Mouse (Mus musculus) cerebellum, adult 2 months (tissue): ENCODE data around the gene Ndn. TPM values are rescaled to one million over a fixed set of nuclear protein-coding genes. Genes with fewer than 3 reads are reported as not detected.

Experiments used
- DNase-seq, 2 experiments: peaks; one replicate each; pipeline ENCODE4 v3.0.0; 2021
- H3K27ac ChIP-seq: fragments of 200-500 bp; 2 replicates; pipeline ENCODE4 v1.5.1; 2012; ENCODE audit warnings: low read length, control low read depth, inconsistent platforms; ENCODE audit not compliant: insufficient read depth
- H3K27me3 ChIP-seq: fragments of 200-500 bp; 2 replicates; pipeline ENCODE4 v1.6.1; 2012; ENCODE audit warnings: inconsistent platforms, mild to moderate bottlenecking, low read length, moderate library complexity; ENCODE audit not compliant: control insufficient read depth, insufficient read depth
- H3K4me1 ChIP-seq: fragments of 200-500 bp; 2 replicates; pipeline ENCODE4 v1.6.1; 2011; ENCODE audit warnings: low read length; ENCODE audit not compliant: control insufficient read depth, insufficient read depth
- H3K4me3 ChIP-seq: fragments of 200-500 bp; replicated peaks from 2 replicates; pipeline ENCODE3; 2011; ENCODE audit warnings: mild to moderate bottlenecking, low read depth, low read length, control low read depth; ENCODE audit not compliant: insufficient read depth
- CTCF ChIP-seq: fragments of 200-500 bp; IDR thresholded peaks from 2 replicates; pipeline ENCODE4 v1.5.1; 2011; ENCODE audit warnings: low read depth, mild to moderate bottlenecking, control low read depth, low read length, moderate library complexity, borderline replicate concordance; ENCODE audit not compliant: insufficient read depth
- POLR2A ChIP-seq: fragments of 200-500 bp; IDR thresholded peaks from 2 replicates; pipeline ENCODE4 v1.6.1; 2011; ENCODE audit warnings: low read length, control low read depth, borderline replicate concordance; ENCODE audit not compliant: insufficient read depth
- WGBS: fragments of 180-500 bp; shearing (Covaris S2); methylation state at CpG from one replicate; pipeline ENCODE4 v1.1.7; 2018; 5-methylcytosine and 5-hydroxymethylcytosine counted together
- polyA plus RNA-seq: library from polyadenylated mRNA; depleted of rRNA; stranded (reverse); fragments of >200 nt; gene quantifications from 2 replicates; pipeline ENCODE4 v1.2.3, GENCODE M21; 2012; rRNA removed

The Ndn gene
- polyA plus RNA-seq, 1 experiment: 172 TPM

DNA sequence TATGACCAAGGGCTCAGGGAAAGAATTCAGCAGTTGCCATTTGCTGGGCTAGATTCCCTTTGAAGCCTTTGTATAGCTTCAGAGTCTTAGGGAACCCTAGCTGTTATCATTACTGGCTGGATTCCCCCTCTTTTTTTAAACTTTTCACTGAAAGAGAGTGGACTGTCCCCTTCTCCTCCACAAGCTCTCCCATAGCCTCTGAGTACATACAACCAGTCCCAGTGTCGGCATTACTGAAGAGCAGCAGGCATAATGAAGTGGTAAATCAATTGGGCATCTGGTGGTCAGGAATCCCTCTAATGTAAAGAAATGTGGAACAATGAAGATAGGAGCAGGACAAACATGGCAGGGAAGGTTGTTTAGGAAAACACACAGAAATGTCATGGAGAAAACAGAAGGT lies 45.8 kb downstream of the Ndn start:
- 38% methylated on average over 1 of the region's 1 CpGs for WGBS

More for the DNA sequence above, 45.8 kb downstream of the Ndn start:
- Histone ChIP-seq H3K27ac (no peak overlapping the region), H3K27me3 (no peaks in the 10 kb centered on the region), H3K4me1 (no peaks in the 10 kb centered on the region), H3K4me3 (no peak overlapping the region)
- no peak for TF ChIP-seq CTCF
- TF ChIP-seq POLR2A: no peak
- DNase-seq: no peak

Other genes with a start within 250 kb of the Ndn start
- gene Magel2, start 30.4 kb downstream of the Ndn start, polyA plus RNA-seq: 1.9 and 2.0 TPM in 2 replicates
- gene Mkrn3, start 73.6 kb downstream of the Ndn start, polyA plus RNA-seq: 6.7 and 6.9 TPM in 2 replicates
- 0.16 and 0.21 TPM in 2 replicates for gene Peg12, start 117.9 kb downstream of the Ndn start, polyA plus RNA-seq